Mouse (Mus musculus) brain, embryonic 14.5 days (tissue): ENCODE data around the gene Adm2.

Experiments
- CTCF ChIP-seq: fragments of 200-500 bp; IDR thresholded peaks from 2 replicates; pipeline ENCODE4 v1.5.1; 2012; ENCODE audit warnings: inconsistent platforms, mild to moderate bottlenecking, moderate library complexity, borderline replicate concordance; ENCODE audit not compliant: insufficient read depth, insufficient read length; ENCODE audit errors: extremely low read depth
- POLR2A ChIP-seq: fragments of 200-500 bp; IDR thresholded peaks from 2 replicates; pipeline ENCODE4 v1.6.1; 2012; ENCODE audit warnings: mild to moderate bottlenecking, inconsistent platforms, borderline replicate concordance; ENCODE audit not compliant: poor library complexity, insufficient read depth, insufficient read length, severe bottlenecking; ENCODE audit errors: extremely low read depth

DNA sequence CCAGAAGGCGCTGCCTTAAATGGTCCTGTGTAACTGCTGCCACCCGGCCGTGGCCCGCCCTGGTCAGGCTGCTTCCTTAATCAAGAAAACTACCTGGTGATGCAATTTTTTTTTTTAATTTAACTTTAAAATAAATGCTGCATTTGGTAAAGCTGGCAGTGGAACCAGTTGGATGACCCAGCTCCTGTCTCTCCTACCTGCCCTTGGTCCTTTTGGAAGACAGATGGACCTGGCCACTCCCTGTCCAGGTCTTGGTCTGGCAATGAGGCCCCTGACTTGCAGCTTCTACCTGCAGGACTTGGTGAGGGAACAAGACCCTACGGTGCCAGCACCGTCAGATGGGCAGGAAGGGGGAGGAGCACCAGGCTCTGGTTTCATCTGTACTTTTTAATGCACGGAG lies 36.4 kb upstream of the Adm2 start:
- TF ChIP-seq POLR2A (no peak), CTCF (no peak)
